Mouse (Mus musculus): ENCODE results near the gene Fanca.
"Not testable (repeated sequence)": the region's sequence is repeated elsewhere in the genome, so short reads cannot be mapped to it uniquely, and the experiment has no call there.

Gene Fanca

GRCm38 (mm10) chr8:123271147-123271546 is 47.2 kb downstream of the Fanca start:
- no peak for DNase-seq (ENCODE audit: low read depth)

- DNase-seq (ENCODE audit: low read depth), result no peak
Measured at GRCm38 (mm10) chr8:123267926-123268656, 50.3 kb downstream of the Fanca start.

GRCm38 (mm10) chr8:123257593-123257992 is 60.8 kb downstream of the Fanca start:
- not testable (repeated sequence) for DNase-seq (ENCODE audit: low read depth)

- no peak for DNase-seq (ENCODE audit: low read depth)
Measured at GRCm38 (mm10) chr8:123257114-123257513, 61.3 kb downstream of the Fanca start.

GRCm38 (mm10) chr8:123255170-123255569 is 63.2 kb downstream of the Fanca start:
- no peak for DNase-seq (ENCODE audit: low read depth)

- DNase-seq (ENCODE audit: low read depth), result peak; percentile 68
Measured at GRCm38 (mm10) chr8:123254099-123254885, 64.1 kb downstream of the Fanca start, which contains the start of the genes Zfp276 and Vps9d1. Gene Zfp276 (plus strand): TSS chr8:123254195. Gene Vps9d1 (minus strand): TSS chr8:123254348.

- DNase-seq (ENCODE audit: low read depth), result no peak
Measured at GRCm38 (mm10) chr8:123253451-123254098, 64.8 kb downstream of the Fanca start.

- no peak for DNase-seq (ENCODE audit: low read depth)
Measured at GRCm38 (mm10) chr8:123252925-123253324, 65.5 kb downstream of the Fanca start.

GRCm38 (mm10) chr8:123250940-123251339 is 67.4 kb downstream of the Fanca start:
- no peak for DNase-seq (ENCODE audit: low read depth)

- DNase-seq (ENCODE audit: low read depth), result no peak
Measured at GRCm38 (mm10) chr8:123248596-123248995, 69.8 kb downstream of the Fanca start.

GRCm38 (mm10) chr8:123247748-123248147 is 70.6 kb downstream of the Fanca start:
- DNase-seq (ENCODE audit: low read depth), result no peak

GRCm38 (mm10) chr8:123245543-123245942 is 72.8 kb downstream of the Fanca start:
- no peak for DNase-seq (ENCODE audit: low read depth)

- DNase-seq (ENCODE audit: low read depth), result no peak
Measured at GRCm38 (mm10) chr8:123244382-123244781, 74.0 kb downstream of the Fanca start.

GRCm38 (mm10) chr8:123243053-123243452 is 75.3 kb downstream of the Fanca start:
- no peak for DNase-seq (ENCODE audit: low read depth)

- no peak for DNase-seq (ENCODE audit: low read depth)
Measured at GRCm38 (mm10) chr8:123242107-123242923, 76.1 kb downstream of the Fanca start.

GRCm38 (mm10) chr8:123239398-123239797 is 79.0 kb downstream of the Fanca start:
- DNase-seq (ENCODE audit: low read depth), result no peak

- DNase-seq (ENCODE audit: low read depth), result peak; percentile 79
Measured at GRCm38 (mm10) chr8:123235520-123236497, 82.6 kb downstream of the Fanca start, which contains the start of gene Spata2l. Gene Spata2l (minus strand): TSS chr8:123236233.

GRCm38 (mm10) chr8:123234918-123235519 is 83.4 kb downstream of the Fanca start:
- DNase-seq (ENCODE audit: low read depth), result no peak

GRCm38 (mm10) chr8:123233760-123234159 is 84.6 kb downstream of the Fanca start:
- no peak for DNase-seq (ENCODE audit: low read depth)

GRCm38 (mm10) chr8:123233300-123233699 is 85.1 kb downstream of the Fanca start:
- DNase-seq (ENCODE audit: low read depth), result no peak
